Mouse (Mus musculus): ENCODE data around the gene Utrn. TPM values are rescaled to one million over a fixed set of nuclear protein-coding genes. Genes with fewer than 3 reads are reported as not detected.

The Utrn gene
- polyA plus RNA-seq, 1 experiment from 2014 or later = 23.0 TPM

DNA sequence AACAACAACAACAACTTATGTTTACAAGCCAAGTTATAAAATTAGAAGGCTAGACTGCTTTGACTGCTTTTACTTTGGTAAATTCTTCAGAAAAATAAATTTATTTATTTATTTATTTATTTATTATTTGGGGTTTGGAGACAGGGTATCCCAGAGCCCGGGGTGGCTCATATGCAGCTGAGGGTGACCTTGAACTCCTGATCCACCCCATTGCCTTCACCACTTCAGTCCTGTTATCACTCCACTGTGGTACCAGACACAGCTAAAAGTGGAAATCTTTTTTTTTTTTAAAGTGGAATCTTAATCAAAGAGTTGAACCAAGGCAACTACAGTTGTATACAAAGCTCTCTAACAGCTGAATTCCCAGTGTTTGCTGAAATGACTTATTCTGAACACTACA, 80.6 kb downstream of the Utrn start:
- ATAC-seq (replicated peaks; ENCODE audit: low FRiP score) = no peak
- Histone ChIP-seq H3K4me2 (no peak overlapping the region), H3K4me1 (replicated peaks; ENCODE audit: control insufficient read depth, insufficient read depth, low read length) (no peaks in the 10 kb centered on the region), H3K4me3 (ENCODE audit: low read depth, low read length) (no peak overlapping the region), H3K36me3 (ENCODE audit: control insufficient read depth, insufficient read depth, low read length) (no peaks in the 10 kb centered on the region), H3K27ac (ENCODE audit: low read depth, low read length) (no peak overlapping the region), H3K9me3 (ENCODE audit: control insufficient read depth, low read length) (no peaks in the 10 kb centered on the region), H3K9ac (ENCODE audit: low read depth, low read length) (no peak overlapping the region), H3K27me3 (replicated peaks; ENCODE audit: control insufficient read depth, insufficient read depth, low read length) (no peaks in the 10 kb centered on the region)
- 81% methylated on average over 1 of the region's 1 CpGs for WGBS
- DNase-seq (ENCODE audit: low spot score) = no peak

DNA sequence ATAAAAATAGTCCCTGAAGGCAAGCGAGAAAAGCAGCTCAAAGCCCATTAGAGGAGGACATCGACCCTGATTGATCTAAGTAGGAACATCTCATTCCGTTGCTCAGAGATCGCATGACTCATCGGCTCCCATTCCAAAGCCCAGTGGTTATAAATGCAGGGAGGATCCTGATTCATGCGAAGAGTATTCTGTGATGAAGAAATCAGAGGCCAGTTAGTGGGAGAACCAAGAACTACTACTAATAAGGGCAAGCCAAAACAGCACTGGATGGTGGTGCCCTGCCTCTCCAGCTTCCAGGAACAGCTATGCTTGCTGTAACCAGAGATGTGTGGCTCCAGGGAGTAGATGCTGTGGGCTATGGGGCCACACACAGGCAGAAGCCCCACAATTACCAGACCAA, 81.2 kb downstream of the Utrn start:
- no peak overlapping the region for H3K9ac ChIP-seq (ENCODE audit: low read depth, low read length)
- H3K4me3 ChIP-seq (ENCODE audit: low read depth, low read length) = no peak overlapping the region
- ATAC-seq (replicated peaks; ENCODE audit: low FRiP score) (no peak), DNase-seq (ENCODE audit: low spot score) (no peak)
- H3K4me1 ChIP-seq (replicated peaks; ENCODE audit: control insufficient read depth, insufficient read depth, low read length) = no peaks in the 10 kb centered on the region
- H3K36me3 ChIP-seq (ENCODE audit: control insufficient read depth, insufficient read depth, low read length) = no peaks in the 10 kb centered on the region
- no peaks in the 10 kb centered on the region for H3K9me3 ChIP-seq (ENCODE audit: control insufficient read depth, low read length)
- WGBS = 80% methylated on average over 6 of the region's 6 CpGs
- no peaks in the 10 kb centered on the region for H3K27me3 ChIP-seq (replicated peaks; ENCODE audit: control insufficient read depth, insufficient read depth, low read length)
- no peak overlapping the region for H3K4me2 ChIP-seq
- H3K27ac ChIP-seq (ENCODE audit: low read depth, low read length) = no peak overlapping the region

DNA sequence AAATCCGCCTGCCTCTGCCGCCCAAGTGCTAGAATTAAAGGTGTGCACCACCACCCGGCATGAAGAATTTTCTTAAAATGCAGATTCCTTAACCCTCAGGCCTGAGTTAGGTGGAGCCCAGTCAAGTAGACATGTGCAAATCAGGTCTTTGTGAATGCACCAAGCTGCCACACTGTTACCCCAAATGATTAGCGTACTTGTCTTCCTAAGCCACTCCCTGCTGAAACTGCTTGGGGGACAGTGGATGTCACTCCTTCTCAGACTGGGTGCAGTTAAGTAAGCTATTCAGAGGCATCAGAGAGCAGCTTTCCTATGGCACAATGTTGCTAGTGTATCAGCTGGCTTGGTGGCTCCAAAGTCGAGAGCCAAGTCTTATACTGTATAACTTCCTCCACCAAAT, 83.9 kb downstream of the Utrn start:
- H3K36me3 ChIP-seq (ENCODE audit: control insufficient read depth, insufficient read depth, low read length) = no peaks in the 10 kb centered on the region
- H3K4me2 ChIP-seq = no peak overlapping the region
- H3K27me3 ChIP-seq (replicated peaks; ENCODE audit: control insufficient read depth, insufficient read depth, low read length) = no peaks in the 10 kb centered on the region
- no peak overlapping the region for H3K4me3 ChIP-seq (ENCODE audit: low read depth, low read length)
- ATAC-seq (replicated peaks; ENCODE audit: low FRiP score) = no peak
- no peak overlapping the region for H3K27ac ChIP-seq (ENCODE audit: low read depth, low read length)
- WGBS = 85% methylated on average over 5 of the region's 5 CpGs
- H3K9me3 ChIP-seq (ENCODE audit: control insufficient read depth, low read length) = no peaks in the 10 kb centered on the region
- no peaks in the 10 kb centered on the region for H3K4me1 ChIP-seq (replicated peaks; ENCODE audit: control insufficient read depth, insufficient read depth, low read length)
- DNase-seq (ENCODE audit: low spot score) = no peak
- no peak overlapping the region for H3K9ac ChIP-seq (ENCODE audit: low read depth, low read length)

DNA sequence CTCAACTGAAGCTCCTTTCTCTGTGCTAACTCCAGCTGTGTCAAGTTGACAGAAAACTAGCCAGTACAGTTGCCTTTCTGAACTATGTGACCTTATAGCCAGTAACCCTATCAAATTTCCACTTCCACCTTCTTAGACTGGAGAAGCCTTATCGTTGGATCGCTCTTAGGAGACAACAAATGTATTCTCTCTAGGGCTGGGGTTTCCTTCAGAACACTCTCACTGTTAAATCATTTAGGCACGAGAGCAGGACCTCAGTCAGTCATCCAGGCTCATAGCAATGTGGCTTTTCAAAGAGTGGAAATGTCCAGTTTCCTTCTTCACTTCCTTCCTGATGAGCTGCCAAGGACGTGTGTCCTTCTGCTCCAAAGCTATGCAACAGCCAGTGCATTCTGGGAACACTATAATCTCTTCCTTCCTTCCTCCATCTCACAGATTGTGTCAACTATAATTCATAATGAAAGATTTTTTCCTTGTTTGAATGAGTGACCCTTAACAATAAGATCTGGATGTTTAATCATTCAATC, 87.7 kb downstream of the Utrn start:
- Histone ChIP-seq H3K27me3 (replicated peaks; ENCODE audit: control insufficient read depth, insufficient read depth, low read length) (no peaks in the 10 kb centered on the region), H3K4me1 (replicated peaks; ENCODE audit: control insufficient read depth, insufficient read depth, low read length) (no peaks in the 10 kb centered on the region), H3K27ac (ENCODE audit: low read depth, low read length) (no peak overlapping the region), H3K36me3 (ENCODE audit: control insufficient read depth, insufficient read depth, low read length) (no peaks in the 10 kb centered on the region), H3K4me2 (no peak overlapping the region), H3K9ac (ENCODE audit: low read depth, low read length) (no peak overlapping the region), H3K4me3 (ENCODE audit: low read depth, low read length) (no peak overlapping the region), H3K9me3 (ENCODE audit: control insufficient read depth, low read length) (peaks cover 2% of the 10 kb centered on the region; the same call in 1 of the 2 replicates)
- WGBS = 67% methylated on average over 4 of the region's 4 CpGs
- ATAC-seq (replicated peaks; ENCODE audit: low FRiP score) (no peak), DNase-seq (ENCODE audit: low spot score) (no peak)

DNA sequence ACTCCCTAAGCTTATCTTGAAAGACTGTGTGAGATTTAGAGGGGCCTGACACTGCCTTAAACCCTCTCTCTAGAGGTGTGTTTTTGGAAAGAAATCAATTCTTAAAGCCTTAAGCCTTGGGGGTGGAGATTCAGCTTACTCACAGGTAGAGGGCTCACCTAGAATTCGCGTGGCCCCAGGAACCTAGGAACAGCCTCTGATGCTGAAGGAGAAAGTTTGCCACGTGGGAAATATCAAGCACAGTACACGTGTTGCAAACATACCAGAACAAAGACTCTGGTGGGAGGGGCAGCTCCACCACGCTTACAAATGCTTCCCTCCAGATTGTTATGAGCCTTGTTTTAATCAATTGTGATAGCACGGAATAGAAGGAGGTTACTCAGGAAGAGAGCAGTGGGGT, 96.0 kb downstream of the Utrn start:
- DNase-seq (ENCODE audit: low spot score) (no peak), ATAC-seq (replicated peaks; ENCODE audit: low FRiP score) (no peak)
- Histone ChIP-seq H3K9ac (ENCODE audit: low read depth, low read length) (no peak overlapping the region), H3K4me2 (no peak overlapping the region), H3K9me3 (ENCODE audit: control insufficient read depth, low read length) (peaks cover 2% of the 10 kb centered on the region; the same call in 1 of the 2 replicates), H3K27ac (ENCODE audit: low read depth, low read length) (no peak overlapping the region), H3K27me3 (replicated peaks; ENCODE audit: control insufficient read depth, insufficient read depth, low read length) (no peaks in the 10 kb centered on the region), H3K4me1 (replicated peaks; ENCODE audit: control insufficient read depth, insufficient read depth, low read length) (0 out of 2 replicates have a peak, but pooled peaks cover 3% of the 10 kb centered on the region), H3K4me3 (ENCODE audit: low read depth, low read length) (no peak overlapping the region), H3K36me3 (ENCODE audit: control insufficient read depth, insufficient read depth, low read length) (no peaks in the 10 kb centered on the region)
- WGBS = 36% methylated on average over 6 of the region's 6 CpGs

DNA sequence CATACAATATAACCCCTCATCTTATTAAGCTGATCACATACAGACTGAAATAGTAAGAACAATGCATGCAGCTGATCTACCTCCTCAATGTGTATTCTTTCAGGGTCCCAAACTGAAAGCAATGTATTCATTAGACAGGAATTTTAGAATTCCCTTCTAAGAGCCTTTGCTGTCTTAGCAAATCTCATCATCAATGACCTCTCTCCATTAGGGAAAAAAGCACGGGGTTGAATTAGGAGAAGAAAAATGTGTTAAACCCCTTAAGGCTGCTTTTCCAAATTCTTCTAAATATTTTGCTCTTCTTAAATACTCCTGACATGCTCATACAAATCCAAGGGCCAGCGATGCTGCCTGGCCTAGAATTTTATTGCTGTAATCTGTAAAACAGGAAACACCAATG, 97.7 kb downstream of the Utrn start:
- H3K9ac ChIP-seq (ENCODE audit: low read depth, low read length) = no peak overlapping the region
- peaks cover 4% of the 10 kb centered on the region; the same call in 1 of the 2 replicates for H3K9me3 ChIP-seq (ENCODE audit: control insufficient read depth, low read length)
- no peak overlapping the region for H3K4me3 ChIP-seq (ENCODE audit: low read depth, low read length)
- H3K36me3 ChIP-seq (ENCODE audit: control insufficient read depth, insufficient read depth, low read length) = no peaks in the 10 kb centered on the region; the same call in 1 of the 2 replicates
- ATAC-seq (replicated peaks; ENCODE audit: low FRiP score) (no peak), DNase-seq (ENCODE audit: low spot score) (no peak)
- 0 out of 2 replicates have a peak, but pooled peaks cover 3% of the 10 kb centered on the region for H3K4me1 ChIP-seq (replicated peaks; ENCODE audit: control insufficient read depth, insufficient read depth, low read length)
- no peaks in the 10 kb centered on the region for H3K27me3 ChIP-seq (replicated peaks; ENCODE audit: control insufficient read depth, insufficient read depth, low read length)
- 82% methylated on average over 2 of the region's 2 CpGs for WGBS
- no peak overlapping the region for H3K27ac ChIP-seq (ENCODE audit: low read depth, low read length)
- H3K4me2 ChIP-seq = no peak overlapping the region

DNA sequence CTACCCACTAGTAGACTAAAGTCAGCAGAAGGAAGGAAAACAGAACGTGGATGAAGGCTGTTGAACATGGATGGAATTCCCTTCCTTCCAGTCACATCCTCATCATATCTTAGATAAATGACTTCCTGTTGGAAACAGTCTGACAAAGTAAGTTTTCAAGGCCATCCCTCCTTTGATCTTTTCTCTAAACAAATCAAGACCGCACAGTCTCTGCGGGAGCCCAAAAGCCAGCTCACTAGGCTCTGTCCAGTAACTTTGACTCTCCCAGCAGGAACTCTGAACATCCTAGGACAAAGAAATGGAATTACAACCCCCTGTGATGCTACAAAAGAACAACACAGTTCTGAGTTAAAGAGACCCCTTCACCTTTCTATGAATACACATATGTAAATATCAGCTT, 106.5 kb downstream of the Utrn start:
- Histone ChIP-seq H3K36me3 (ENCODE audit: control insufficient read depth, insufficient read depth, low read length) (no peaks in the 10 kb centered on the region; the same call in 1 of the 2 replicates), H3K4me3 (ENCODE audit: low read depth, low read length) (no peak overlapping the region), H3K4me1 (replicated peaks; ENCODE audit: control insufficient read depth, insufficient read depth, low read length) (no peaks in the 10 kb centered on the region), H3K27ac (ENCODE audit: low read depth, low read length) (no peak overlapping the region), H3K9ac (ENCODE audit: low read depth, low read length) (no peak overlapping the region), H3K9me3 (ENCODE audit: control insufficient read depth, low read length) (peaks cover 4% of the 10 kb centered on the region; the same call in 1 of the 2 replicates), H3K27me3 (replicated peaks; ENCODE audit: control insufficient read depth, insufficient read depth, low read length) (no peaks in the 10 kb centered on the region), H3K4me2 (no peak overlapping the region)
- WGBS = 66% methylated on average over 3 of the region's 3 CpGs
- ATAC-seq (replicated peaks; ENCODE audit: low FRiP score) (no peak), DNase-seq (ENCODE audit: low spot score) (no peak)

DNA sequence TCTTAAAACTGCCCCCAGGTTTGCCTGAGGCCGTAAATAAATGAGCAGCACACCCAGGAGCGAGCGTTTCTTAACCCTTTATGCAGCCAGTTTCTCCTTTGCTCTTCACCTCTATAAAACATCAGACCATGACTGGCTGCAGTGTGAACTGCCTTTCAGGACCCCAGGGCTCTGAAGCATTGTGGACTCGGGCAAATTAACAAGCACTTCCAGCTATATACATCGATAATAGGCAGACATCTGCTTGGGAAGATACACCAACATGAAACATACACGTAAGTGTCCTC, 110.5 kb downstream of the Utrn start:
- Histone ChIP-seq H3K4me3 (ENCODE audit: low read depth, low read length) (no peak overlapping the region), H3K36me3 (ENCODE audit: control insufficient read depth, insufficient read depth, low read length) (no peaks in the 10 kb centered on the region), H3K4me2 (no peak overlapping the region), H3K9me3 (ENCODE audit: control insufficient read depth, low read length) (no peaks in the 10 kb centered on the region), H3K9ac (ENCODE audit: low read depth, low read length) (no peak overlapping the region), H3K27ac (ENCODE audit: low read depth, low read length) (no peak overlapping the region), H3K4me1 (replicated peaks; ENCODE audit: control insufficient read depth, insufficient read depth, low read length) (no peaks in the 10 kb centered on the region), H3K27me3 (replicated peaks; ENCODE audit: control insufficient read depth, insufficient read depth, low read length) (no peaks in the 10 kb centered on the region)
- WGBS = 76% methylated on average over 6 of the region's 6 CpGs
- no peak for ATAC-seq (replicated peaks; ENCODE audit: low FRiP score)
- DNase-seq (ENCODE audit: low spot score) = no peak

DNA sequence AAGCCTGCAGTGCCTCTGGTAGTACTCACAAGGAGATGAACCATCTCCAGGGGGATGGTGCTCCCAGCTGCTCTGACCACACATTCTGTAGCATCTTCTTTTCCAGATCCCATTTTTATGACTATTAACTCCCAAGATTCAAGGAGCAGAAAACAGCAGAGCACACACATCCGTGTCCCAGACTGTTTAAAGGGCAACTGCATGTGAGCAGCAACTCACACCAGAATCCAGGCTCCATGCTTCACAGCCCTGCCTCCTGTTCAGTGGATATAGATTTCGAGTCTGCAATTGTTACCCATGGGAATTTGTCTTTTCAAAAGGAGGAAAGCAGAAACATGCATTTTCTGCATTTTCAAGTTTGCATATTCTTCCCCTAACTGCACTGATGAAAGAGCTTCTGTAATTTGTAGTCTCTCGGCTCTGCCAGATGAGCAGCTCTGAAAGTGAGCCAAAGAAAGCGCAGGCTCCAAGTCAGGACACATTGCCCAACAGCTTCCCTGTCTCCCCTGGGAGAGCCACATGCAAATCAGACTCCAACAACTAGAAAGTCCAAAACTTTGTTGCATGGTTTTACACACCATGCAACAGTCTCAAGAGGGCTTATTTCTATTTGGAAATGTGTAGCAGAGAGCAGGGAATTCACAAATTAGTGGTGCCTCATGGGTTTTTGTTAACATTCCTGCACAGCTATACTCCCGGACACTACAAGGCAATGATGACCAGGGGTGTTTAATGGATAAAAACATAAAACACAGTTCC, 111.0 kb downstream of the Utrn start:
- H3K4me1 ChIP-seq (replicated peaks; ENCODE audit: control insufficient read depth, insufficient read depth, low read length) = no peaks in the 10 kb centered on the region
- no peaks in the 10 kb centered on the region for H3K27me3 ChIP-seq (replicated peaks; ENCODE audit: control insufficient read depth, insufficient read depth, low read length)
- H3K4me2 ChIP-seq = no peak overlapping the region
- ATAC-seq (replicated peaks; ENCODE audit: low FRiP score) (no peak), DNase-seq (ENCODE audit: low spot score) (no peak)
- no peak overlapping the region for H3K4me3 ChIP-seq (ENCODE audit: low read depth, low read length)
- WGBS = 74% methylated on average over 5 of the region's 5 CpGs
- no peak overlapping the region for H3K9ac ChIP-seq (ENCODE audit: low read depth, low read length)
- H3K9me3 ChIP-seq (ENCODE audit: control insufficient read depth, low read length) = no peaks in the 10 kb centered on the region
- no peak overlapping the region for H3K27ac ChIP-seq (ENCODE audit: low read depth, low read length)
- H3K36me3 ChIP-seq (ENCODE audit: control insufficient read depth, insufficient read depth, low read length) = no peaks in the 10 kb centered on the region

Measured in liver, embryonic 11.5 days (tissue).